Mouse (Mus musculus) 3134 (cell line): ENCODE measurements around the gene Sepsecs.
"Not testable (repeated sequence)": the region's sequence is repeated elsewhere in the genome, so short reads cannot be mapped to it uniquely, and the experiment has no call there.

Experiments used
- DNase-seq: peaks from one replicate; pipeline ENCODE4 v3.0.0-alpha.2; 2011; ENCODE audit warnings: low spot score; ENCODE audit not compliant: insufficient read length; ENCODE audit errors: extremely low read depth

Sepsecs gene

DNA sequence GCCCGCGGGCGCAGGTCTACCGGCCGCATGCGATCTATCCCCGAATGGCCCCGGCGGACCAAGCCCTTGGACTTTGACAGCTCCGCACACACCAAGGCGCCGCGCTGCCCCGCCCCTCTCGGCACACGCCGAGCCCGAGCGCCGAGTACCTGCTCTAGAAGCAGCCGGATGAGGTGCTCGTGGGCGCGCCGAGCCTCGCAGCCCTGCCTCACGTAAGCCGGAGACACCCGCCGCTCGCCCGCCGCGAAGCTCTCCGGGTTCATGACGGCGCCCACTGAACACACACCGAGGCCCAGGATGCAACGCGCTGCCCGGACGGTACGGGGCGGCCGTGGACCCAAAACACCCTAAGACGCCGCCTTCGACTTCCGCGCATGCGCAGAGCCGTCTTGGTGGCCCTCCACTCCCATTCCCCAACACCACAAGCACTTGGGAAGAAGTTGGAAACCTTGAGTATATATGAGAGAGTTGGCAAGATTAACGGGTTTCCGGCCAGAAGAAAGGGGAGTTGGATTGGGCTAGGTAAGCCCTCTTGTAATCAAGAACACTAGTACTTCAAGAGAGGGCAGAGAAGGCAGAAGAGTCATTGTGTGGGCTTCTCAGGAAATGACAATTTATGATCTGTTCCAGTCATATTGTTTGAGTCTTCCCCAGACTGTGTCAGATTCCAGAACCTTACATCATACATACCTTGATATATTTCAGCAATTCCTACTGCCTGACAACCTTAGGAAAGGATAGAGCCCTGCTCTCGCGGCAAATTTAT lies at the start of gene Sepsecs:
Gene Sepsecs (minus strand): TSS at position 283 of the 766 bp plus-strand sequence.
- peak; percentile 89 for DNase-seq

DNA sequence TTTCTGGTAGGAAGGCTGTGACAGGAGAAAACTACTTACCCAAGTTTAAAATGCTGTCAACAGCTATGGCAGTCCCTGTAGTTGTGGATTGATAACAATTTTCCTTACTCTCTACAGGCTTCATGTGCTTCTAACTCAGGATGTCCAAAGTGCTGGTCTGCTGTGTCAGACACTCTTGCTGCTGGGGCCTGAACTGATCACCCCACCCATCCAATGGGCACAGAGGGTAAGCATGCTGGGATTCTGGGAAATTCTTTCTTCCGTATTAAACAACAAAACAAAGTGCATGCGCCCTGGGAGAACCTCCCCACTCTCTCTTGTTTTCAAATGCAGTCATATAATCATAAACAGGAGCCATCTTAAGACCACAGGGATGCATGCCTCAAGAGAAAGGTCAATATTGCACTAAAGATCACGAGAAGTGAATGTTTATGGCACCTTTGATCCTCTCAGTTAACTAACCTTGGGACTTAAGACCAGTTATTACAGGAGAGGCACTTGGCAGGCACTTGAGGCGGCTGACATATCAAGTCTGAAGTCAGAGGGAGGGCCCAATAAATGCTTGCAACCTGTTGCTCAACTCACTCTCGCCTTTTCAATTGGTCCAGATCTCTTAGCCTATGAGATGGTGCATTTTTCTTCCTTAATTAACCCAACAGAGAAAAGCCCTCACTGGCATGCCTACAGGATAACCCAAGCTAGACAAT lies 47.4 kb upstream of the Sepsecs start:
- DNase-seq: no peak

DNA sequence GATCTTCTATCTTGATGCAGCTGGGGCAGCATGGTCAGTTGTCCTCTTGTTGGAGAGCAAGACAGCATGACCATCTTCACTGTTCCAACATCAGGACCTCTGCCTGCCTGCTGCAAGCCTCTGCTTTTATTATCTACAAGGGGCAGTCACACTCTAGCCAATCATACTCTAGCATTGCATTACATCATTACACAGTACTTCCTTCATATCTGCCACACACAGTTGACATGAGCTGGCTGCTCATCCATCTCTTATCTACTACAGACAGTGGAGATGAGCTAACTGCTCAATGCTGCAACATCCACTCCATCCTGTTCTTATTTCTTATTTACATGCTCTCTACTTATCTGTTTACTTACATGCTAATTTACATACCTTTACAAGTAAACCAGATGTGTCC lies 43.2 kb upstream of the Sepsecs start:
- no peak for DNase-seq

DNA sequence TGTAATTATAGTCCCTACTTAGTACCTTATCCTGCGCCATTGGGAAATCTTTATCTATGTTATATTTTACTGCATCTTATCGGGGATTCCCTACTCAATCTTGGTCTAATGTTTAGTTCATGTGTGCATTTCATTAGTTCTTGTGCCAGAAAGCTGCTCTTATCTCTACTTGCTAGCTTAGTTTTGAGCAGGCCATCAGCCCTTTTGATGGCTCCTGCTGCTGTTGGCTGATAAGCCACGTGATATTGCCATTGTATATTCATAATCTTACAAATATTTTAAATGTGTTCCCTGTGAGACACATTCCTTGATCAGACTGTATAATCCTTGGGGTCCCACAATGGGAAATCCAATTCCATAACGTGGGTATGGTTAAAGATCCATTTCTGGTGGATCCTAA lies 35.1 kb upstream of the Sepsecs start:
- no peak for DNase-seq

DNA sequence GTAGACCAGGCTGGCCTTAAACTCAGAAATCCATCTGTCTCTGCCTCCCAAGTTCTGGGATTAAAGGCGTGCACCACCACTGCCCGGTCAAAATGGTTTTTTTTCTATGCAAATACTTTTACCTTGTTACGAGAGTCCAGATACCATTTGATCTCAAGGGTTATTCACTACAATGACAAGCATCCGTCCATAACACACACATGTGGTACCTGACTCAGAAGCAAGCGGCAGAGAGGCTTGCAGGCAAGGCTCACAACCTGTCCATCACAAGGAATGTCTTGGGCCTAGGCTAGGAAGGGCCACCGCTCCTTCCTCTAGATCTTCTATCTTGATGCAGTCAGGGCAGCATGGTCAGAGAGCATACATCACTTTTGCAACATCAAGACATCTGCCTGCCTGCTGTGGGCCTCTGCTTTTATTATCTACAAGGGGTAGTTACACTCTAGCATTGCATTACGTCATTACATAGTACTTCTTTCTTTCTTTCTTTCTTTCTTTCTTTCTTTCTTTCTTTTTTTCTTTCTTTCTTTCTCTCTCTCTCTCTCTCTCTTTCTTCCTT lies 28.5 kb upstream of the Sepsecs start:
- not testable (repeated sequence) for DNase-seq

DNA sequence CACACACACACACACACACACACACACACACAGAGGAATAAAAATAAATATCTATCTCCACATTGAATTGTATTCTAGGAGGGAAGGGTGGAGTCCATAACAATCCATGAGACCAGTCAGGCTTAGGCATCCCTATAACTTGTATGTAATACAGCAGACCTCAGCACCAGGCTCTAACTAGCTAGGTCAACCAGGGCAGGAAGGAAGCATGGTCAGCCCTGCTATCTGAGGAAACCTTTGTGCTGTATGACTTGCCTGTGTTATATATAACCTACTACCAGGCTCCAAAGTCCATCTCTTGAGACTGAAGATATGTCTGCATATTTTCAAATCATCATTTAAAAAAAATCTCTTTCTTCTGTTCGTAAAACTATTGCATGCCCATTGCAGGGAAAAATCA lies 27.8 kb upstream of the Sepsecs start:
- no peak for DNase-seq

DNA sequence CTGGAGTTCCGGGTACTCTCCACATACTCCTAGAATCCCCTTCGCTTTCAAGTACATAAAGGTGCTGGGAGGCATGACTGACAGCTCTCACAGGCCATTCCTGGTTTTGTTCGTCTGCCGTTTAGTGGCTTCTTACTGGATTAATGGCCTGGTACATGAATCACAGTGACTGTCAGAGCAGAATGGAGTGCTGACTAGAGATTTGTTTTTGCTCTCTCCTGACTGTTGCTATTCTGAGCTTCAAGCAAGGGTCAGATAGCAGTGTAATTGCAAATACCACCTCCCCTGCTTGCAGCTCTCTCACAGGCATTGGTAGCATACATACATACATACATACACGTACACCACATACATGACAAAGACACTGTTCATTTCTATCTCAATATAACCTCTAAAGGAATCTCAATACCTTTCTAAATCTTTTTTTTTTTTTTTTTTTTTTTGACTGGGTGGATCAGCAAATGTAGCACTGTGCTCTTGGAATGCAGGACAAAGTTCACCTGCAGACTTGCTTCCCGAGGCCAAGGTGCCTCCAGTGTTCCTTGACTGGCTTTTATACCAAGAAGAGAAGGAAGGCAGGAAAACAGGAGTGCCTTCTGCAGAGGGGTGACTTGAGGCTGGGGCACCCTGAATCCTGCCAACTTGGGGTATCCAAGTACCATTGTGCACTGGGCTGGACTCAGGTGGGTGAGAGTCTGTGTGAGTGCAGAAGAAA lies 18.4 kb upstream of the Sepsecs start:
- no peak for DNase-seq

DNA sequence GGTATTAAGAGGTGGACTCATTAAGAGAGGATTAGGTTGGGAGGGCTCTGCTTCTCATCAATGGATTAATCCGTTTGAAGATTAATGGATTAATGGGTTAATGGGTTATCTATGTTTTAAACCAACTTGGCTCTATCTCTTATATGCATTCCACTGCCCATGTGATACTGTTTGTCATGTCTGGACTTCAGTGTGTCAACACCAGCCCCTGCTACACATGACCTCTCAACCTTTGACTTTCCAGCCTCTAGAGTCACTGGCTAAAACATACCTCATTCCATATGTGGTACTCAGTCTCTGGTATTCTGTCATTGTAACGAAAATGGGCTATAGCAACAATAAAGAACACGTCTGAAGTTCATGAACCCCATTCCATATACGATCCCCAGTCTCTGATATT lies 11.6 kb upstream of the Sepsecs start:
- no peak for DNase-seq

DNA sequence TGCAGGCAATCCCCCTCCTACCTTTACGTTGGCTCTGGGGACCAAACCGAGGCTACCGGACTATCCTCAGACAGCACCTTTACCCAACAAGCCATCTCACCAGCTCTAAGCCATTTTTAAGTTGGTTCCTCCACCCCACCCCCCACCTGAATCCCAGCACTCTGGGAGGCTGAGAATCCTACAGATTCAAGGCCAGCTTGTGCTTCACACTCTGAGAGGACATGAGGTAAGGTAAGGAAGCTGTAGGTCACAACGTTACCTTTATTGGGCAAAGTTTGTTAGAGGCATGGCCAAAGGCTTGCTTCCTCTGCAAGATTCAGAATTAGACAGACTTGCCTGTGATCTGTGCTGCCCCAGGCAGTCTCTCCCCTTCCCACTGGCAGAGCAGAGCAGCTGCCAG lies 10.7 kb upstream of the Sepsecs start:
- no peak for DNase-seq

DNA sequence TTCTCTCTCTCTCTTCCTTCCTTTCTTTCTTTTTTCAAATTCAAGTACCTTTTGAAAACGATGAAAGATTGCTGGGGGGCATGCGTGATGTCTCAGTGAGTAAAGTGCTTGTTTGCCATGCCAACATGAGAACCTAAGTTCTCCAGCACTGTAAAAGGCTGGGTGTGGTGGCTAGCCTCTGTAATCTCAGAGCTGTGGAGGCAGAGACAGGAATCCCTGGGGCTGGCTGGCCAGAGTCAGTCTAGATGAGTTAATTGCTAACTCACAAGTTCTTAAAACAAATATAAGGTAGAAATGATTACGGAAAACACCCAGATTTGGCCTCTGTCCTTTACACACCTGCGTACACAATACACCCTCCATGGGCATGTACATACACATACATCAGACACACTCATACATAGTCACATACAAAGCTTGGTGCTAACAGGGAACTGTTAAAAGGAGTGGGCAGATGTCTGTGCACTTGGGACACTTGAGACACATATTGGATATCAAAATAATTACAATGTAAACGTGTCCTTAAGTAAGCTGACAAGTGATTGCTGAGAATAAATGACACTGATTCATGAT lies 9.1 kb upstream of the Sepsecs start:
- DNase-seq: no peak

DNA sequence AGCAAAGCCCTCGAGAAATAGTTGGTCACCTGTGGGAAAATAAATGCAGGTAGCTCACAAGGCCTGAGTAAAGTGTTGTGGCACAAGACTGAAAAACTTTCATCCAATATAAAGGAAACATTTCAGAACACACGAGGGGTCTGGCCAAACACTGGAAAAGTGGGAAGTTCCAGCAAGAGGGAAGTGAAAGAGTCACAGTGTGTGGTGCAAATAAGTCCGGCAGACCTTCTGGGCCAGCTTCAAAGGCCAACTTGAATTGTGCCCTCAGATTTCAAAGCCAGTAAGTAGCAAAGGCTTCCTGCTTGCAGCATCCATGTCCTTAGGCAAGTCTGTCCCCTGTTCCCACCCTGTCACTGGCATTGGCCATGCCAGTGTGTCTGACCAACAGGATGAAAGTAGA lies 7.6 kb upstream of the Sepsecs start:
- no peak for DNase-seq

DNA sequence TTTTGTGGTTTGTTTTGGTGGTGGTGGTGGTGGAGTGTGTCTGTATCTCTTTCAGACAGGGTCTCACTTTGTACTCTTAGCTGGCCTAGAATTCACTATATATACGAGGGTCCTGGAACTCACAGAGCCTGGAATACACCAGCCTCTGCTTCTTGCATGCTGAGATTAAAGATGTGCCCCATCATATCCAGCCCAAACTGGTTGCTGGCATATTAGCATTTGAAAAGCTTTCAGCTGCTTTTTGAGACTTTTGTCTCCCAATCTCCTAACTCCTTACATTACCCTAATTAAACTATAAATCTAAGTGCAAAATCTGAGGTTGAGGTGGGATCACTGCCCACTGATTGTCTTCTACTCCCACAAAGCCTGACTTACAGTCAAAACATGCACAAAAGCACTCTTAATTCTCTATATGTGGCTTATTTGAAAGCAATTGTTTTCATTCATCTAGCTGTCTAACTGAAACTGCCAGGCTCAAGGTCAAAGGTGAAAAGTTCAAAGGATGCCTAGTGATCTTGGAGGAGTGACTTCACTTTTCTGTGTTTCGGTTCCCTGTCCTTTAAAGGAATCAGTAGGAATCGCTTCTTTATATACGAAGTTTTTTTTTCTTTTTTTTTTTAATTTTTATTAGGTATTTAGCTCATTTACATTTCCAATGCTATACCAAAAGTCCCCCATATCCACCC lies 5.0 kb upstream of the Sepsecs start:
- DNase-seq: no peak

DNA sequence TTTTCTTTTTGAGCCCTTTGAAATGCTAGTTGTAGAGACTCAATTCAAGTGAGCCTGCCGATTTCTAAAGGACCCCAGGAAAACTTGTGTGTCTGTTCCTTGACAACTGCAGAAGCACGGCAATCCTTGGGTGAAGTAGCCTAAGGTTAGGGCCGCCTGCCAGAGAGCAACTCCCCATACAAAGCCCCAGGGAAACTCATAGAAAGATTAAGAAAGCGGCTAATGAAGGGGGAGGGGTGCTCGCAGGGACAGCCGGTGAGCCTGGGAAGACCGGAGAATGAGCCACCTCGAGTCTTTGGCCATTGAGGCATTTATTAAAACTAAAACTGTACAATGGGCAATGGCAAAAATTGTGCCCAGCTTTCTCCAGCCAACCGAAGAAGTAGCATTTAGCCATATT lies 3.8 kb upstream of the Sepsecs start:
- no peak for DNase-seq

DNA sequence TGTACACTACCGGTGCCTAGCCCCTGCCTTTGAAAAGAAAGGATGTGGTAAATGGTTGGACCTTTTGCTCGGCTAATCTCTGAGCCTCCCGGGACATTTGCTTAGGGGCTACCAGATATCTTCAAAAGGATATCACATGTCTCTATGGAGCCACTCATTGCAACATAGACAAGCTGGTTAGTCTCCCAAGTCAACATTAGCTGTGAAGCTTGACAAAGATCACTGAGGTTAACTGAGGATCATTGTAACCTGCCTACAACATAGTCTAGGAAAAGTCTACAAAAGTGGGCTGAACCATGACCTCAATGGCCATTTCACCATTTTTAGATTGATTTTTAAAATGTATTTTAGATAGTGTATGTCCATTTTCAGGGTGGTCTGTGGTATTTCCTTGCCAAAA lies 1.2 kb upstream of the Sepsecs start:
- DNase-seq: no peak

DNA sequence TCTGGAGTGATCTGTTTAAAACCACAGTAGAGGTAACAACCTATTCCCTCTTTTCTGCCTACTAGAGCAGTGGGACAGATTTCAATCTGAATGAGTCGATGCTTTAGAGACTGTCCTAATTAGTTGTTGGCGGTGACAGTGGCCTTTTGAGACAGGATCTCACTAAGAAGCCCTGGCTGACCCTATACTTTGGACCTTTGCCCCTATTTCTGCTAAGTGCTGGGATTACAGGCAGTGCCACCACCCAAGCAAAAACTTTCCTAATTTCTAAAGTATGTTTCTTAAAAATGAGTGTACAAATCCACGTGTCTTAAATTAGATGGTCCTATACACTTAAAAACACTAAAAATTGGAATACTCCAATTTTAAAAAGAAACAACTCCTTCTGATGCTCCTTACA lies 2.7 kb downstream of the Sepsecs start:
- no peak for DNase-seq

DNA sequence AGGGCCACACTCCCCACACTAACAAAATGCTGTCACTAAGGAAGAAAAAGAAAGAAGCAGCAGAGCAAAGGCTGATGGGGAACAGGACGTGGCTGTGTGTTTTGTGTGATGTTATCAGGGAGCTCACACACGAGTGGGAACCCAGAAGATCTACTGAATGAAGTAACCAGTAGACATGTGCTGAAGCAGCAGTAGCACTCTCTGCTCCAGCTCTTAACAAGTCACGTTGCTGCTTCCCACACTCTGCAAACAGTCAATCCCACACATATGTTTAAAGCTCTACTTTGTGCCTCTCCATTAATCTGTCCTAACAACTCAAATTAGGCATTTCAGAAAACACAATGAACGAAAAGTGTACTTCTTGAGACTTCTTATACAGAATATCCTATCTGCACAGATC lies 11.6 kb downstream of the Sepsecs start:
- DNase-seq: no peak

DNA sequence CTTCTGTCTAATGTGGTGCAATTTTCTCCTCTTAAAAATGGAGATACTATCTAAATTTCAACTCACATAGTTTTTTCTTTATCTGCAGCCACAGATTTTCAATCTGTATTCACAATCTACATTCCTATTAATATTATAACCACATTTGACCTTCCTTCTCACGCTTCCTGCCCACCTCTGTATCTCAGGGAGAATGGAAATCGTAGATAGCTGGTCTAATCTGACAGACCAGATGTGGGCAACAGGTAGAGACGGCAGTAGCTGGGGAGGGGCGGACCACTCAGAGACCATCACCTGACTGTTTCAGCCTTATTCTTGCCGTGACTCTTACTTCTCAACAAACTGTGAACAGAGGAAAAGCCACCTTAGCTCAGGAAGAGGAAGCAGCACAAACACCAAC lies 12.2 kb downstream of the Sepsecs start:
- no peak for DNase-seq

DNA sequence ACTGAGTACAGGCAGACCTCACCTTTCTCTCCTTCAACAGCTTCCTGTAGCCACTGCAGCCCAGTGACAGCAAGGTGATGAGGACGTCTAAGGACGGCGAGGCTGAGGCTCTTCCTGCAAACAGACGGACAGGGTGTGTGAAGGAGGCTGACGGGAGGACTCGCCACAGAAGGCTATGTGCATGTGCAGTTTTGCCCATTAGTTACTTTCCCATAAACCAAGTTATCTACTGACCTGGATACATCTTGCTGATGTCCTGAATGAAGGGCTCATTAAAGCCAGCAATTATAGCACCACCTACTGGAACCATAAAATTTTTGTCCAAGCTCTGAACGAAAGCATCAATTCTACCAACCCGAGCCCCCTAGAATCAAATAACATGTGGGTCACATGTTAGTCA lies 13.5 kb downstream of the Sepsecs start:
- DNase-seq: no peak

DNA sequence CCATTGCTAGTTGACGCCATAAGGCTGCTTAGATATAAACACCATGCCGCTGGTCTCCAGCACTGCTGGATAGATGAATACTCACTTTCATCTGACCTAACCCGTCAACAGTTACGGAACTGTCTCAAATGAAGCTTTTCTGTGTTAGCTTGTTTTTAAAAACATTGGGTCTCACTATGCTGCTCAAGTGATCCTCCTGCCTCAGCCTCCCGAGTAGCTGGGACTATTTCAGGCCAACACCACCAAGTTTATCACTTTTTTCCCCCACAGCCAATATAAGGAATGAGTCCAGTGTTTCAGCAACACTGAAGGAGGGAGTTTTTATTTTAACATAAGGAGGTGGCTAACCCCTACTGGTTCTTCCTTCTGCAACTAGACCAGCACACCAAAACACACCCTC lies 14.5 kb downstream of the Sepsecs start:
- no peak for DNase-seq

DNA sequence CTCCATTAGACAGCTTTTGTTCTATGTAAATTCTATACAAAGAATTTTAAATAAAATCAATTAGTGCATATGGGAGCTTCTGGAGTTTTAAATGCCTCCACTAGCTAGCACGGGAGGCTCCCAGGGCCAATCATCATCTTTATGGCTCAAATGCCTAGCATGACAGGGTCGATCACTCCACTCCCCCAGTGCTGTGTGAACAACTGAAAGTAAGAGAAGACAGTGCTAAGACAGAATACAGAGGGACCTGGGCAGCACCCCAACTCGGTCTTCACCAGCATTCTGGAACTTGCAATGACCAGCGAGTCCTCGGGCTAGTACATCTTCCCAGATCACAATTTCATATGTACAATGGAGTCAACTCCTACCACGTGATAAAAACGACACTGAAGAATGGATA lies 16.9 kb downstream of the Sepsecs start:
- no peak for DNase-seq

DNA sequence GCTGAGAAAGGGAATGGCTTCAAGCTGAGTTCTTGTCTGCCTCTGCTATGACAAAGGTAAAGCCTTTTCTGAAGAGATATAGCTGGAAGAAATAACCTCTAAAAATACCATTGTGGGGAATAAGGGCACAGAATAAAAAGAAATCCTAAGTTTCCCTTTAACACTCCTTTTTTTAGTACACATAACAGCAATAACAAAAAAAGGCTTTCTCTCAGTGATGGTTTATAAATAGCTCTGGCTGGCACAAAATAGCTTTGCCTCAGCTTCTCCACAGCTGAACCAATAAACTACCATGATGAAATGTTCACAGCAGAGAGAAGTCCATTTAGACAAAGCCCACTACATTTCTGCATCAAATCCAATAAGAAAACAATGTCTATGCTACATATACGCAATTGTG lies 17.4 kb downstream of the Sepsecs start:
- no peak for DNase-seq
